Mouse (Mus musculus) MN1 (cell line): Measurements from ENCODE around the gene Ptgds.

Experiments
- DNase-seq: peaks from one replicate; pipeline ENCODE4 v3.0.0-alpha.2; 2016; ENCODE audit warnings: low spot score

The Ptgds gene

GRCm38 (mm10) chr2:25450853-25451647 is 18.8 kb downstream of the Ptgds start:
- DNase-seq: peak; percentile 33

- no peak for DNase-seq
Measured at GRCm38 (mm10) chr2:25442682-25443081, 27.2 kb downstream of the Ptgds start.

GRCm38 (mm10) chr2:25441067-25441466 is 28.8 kb downstream of the Ptgds start:
- DNase-seq: no peak

GRCm38 (mm10) chr2:25436286-25436820 is 33.5 kb downstream of the Ptgds start:
- no peak for DNase-seq

- no peak for DNase-seq
Measured at GRCm38 (mm10) chr2:25434292-25434691, 35.6 kb downstream of the Ptgds start.

- DNase-seq: no peak
Measured at GRCm38 (mm10) chr2:25433101-25433500, 36.7 kb downstream of the Ptgds start.

GRCm38 (mm10) chr2:25432326-25433098 is 37.3 kb downstream of the Ptgds start:
- DNase-seq: no peak

- no peak for DNase-seq
Measured at GRCm38 (mm10) chr2:25431308-25431855, 38.5 kb downstream of the Ptgds start.

- DNase-seq: no peak
Measured at GRCm38 (mm10) chr2:25430395-25431233, 39.2 kb downstream of the Ptgds start.

GRCm38 (mm10) chr2:25429435-25430180 is 40.2 kb downstream of the Ptgds start:
- DNase-seq: peak; percentile 40

- peak; percentile 92 for DNase-seq
Measured at GRCm38 (mm10) chr2:25428442-25429236, 41.2 kb downstream of the Ptgds start, which contains the start of gene Abca2. Gene Abca2 (plus strand): TSS chr2:25428703.

GRCm38 (mm10) chr2:25427256-25427655 is 42.6 kb downstream of the Ptgds start:
- no peak for DNase-seq

GRCm38 (mm10) chr2:25426721-25427191 is 43.1 kb downstream of the Ptgds start:
- peak; percentile 59 for DNase-seq

GRCm38 (mm10) chr2:25425481-25425880 is 44.4 kb downstream of the Ptgds start:
- no peak for DNase-seq

GRCm38 (mm10) chr2:25423626-25424025 is 46.2 kb downstream of the Ptgds start:
- no peak for DNase-seq

GRCm38 (mm10) chr2:25422587-25423410 is 47.0 kb downstream of the Ptgds start, which contains the start of gene Fut7:
Gene Fut7 (plus strand): TSS chr2:25423267.
- no peak for DNase-seq

- peak; percentile 64 for DNase-seq
Measured at GRCm38 (mm10) chr2:25421896-25422295, 48.0 kb downstream of the Ptgds start.

- no peak for DNase-seq
Measured at GRCm38 (mm10) chr2:25417426-25417825, 52.4 kb downstream of the Ptgds start.
